Mouse (Mus musculus) c-Kit-positive CD71-positive TER-119-negative erythroid progenitor cells, embryonic 14.5 days (primary cell): ENCODE measurements around the gene Zdhhc18.
"Not testable (repeated sequence)": the region's sequence is repeated elsewhere in the genome, so short reads cannot be mapped to it uniquely, and the experiment has no call there.

Source experiments
- DNase-seq: peaks from one replicate; pipeline ENCODE4 v3.0.0-alpha.2; 2013; ENCODE audit warnings: low read depth

Gene Zdhhc18

DNA sequence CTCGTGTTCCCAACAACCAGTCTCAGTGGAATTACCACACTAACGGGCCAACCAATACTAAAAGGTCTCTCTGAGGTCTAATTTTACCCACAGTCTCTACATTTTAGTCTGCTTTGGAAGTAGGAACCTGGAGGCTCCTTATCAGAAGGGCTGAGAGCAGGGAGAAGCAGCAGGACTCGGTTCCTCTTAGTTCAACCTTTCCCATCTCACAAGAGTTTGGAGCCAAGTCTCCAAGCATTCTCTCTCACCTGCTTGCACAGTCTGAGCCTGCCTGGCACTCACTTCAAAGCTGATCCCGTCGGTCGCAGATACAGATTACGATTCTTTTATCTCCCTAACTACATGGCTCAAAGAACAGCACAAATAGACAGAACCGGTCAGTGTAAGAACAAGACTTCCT, 13.0 kb upstream of the Zdhhc18 start:
- no peak for DNase-seq

DNA sequence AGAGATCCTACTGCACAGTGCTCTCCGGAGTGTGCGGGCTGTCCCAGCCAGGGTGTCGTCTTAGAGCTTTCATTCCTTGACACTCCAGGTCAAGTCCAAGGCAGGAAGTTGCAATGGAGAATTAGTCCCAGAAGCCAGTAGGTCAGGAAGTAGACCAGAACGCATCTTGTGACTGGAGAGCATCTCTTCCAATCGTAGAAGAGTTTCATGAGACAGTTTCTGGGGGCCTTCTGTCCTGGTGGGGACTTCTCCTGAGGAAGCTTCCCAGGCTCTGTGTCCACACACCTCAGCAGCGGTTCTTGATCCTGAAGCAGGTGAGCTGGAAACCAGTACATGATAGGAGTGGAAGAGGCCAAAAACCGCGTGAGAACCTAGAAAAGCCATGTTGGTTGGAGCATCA, 12.5 kb upstream of the Zdhhc18 start:
- DNase-seq = no peak

DNA sequence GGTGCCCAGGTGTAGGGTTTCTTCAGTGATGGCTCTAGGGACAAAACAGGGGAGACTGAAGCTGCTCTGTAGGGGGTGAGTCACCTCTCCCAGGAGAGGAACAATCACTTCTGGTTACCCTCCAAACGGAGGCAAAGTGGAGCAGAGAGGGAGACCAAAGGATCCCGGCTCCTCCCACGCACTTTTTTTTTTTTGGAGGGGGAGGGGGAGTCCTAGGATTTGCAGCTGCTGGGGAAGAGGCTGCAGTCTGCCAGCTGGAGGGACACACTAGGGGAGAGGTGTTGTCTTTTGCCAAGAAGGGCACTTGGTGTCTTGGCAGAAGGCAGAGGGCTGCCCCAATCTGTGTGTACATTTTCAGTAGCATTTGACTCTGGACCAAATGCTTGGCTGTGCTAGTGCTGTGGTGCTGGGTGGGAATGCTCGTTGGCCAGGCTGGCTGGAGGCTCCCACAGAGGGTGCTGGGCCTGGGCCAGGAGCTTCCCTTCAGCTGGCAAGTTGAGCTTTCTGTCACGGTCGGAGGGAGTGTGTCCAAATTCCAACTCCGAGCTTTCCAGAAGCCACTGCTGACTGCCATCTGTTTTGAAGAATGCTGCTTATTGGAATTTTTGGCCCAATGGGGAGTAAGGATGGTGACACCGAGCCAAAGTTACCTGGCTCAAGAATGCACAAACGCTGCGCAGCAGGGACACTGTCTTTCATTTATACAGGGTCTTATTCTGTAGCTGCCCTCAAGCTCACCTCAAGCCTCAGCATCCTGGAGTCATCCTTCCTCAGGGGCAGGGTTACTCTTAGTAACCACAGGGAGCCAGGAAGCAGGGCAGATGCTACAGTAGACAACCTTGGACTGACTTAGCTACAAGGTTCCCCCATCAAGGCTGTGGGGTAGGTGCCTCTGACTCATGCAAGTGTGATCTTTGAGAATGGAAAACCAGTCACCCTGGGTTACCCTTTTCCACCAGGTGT, 10.5 kb upstream of the Zdhhc18 start:
- DNase-seq = no peak

DNA sequence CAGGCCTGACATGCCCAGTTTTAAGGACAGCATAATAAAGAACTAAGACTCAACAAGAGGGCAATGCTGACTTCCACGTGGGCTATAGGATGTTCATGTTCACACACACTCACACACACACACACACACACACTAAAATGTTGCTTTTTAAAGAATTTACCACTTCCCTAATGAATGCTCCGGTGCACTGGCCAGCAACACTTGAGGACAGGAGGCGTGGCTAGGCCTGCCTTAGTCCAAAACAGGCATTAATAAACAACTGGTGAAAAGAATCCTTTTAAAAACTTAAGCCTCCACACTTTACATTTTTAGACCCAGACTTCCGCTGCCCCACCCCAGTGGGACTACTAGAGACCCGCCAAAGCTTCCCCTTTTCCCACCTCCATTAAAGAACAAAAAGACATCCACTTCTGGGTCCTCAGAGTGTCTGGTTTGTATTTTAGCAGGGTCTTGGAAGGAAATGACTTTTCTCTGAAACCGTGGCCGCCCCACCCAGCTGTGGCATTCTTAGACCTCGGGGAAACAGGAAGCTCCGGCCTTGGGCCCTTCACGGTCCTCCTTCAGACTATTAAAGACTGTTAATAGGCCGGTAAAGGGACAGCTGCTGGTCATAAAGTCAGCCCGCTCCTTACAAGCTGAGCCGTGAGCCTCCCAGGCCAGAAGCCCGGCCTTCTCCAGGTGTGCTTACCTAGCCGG, 9.7 kb upstream of the Zdhhc18 start:
- DNase-seq = no peak

DNA sequence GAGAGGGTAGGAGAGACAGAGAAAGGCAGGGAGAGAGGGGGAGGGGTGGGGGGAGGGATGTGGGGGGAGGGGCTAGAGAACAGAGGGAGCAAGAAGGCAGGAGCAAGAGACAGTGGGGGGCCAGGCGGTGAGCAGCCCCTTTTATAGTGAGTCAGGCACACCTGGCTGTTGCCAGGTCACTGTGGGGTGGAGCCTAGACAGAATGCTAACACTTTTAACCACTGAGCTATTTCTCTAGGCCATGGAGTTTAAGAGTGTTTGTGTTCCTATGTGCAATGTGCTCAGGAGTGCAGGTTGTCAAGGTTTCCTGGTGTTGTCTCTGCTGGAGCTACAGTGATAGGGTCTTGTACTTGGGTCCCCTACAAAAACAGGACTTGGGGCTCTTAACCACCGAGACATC, 8.8 kb upstream of the Zdhhc18 start:
- no peak for DNase-seq

DNA sequence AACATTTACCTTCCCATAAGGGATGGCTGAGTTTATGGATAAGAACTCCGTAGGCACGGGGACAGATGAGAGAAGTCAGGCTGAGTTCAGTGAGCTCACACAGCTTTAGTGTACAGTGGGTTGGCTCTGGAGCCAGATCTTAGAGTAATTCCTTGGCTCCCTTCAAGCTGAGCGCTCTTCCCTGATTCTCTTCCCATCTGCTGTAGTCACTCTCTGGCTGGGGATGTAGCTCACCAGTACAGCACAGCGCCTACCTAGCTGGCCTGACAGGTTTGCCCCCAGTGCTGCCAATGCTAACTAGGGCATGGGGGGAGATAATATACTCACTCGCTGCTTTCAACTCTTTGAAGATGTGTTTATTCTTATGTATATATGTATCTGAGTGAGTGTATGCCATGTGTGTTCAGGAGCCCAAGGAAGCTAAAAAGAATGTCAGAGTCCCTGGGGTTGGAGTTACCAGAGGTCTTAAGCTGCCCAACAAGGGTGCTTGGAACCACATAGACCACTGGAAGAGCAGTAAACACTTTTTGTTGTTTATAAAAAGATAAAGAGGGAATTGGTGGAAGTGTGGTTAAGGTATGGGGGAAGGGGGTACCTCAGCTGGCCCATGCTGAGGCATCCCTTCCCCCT, 8.0 kb upstream of the Zdhhc18 start:
- DNase-seq = no peak

DNA sequence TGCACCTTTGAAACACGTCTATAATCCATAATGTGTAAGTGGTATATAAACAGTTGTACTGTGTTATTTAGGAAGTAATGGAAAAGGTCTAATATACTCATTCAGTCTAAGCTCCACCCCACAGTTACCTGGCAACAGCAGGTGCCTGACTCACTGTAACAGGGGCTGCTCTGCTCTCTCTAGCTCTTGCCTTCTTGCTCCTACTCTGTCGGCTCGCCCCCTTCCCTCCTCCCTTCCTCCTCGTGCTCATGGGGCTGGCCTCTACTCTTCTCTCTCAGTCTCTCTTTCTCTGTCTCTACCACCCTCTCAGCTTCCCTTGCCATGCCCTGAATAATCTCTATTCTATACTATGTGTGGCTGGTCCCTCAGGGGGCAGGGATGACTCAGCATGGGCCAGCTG, 7.0 kb upstream of the Zdhhc18 start:
- no peak for DNase-seq

DNA sequence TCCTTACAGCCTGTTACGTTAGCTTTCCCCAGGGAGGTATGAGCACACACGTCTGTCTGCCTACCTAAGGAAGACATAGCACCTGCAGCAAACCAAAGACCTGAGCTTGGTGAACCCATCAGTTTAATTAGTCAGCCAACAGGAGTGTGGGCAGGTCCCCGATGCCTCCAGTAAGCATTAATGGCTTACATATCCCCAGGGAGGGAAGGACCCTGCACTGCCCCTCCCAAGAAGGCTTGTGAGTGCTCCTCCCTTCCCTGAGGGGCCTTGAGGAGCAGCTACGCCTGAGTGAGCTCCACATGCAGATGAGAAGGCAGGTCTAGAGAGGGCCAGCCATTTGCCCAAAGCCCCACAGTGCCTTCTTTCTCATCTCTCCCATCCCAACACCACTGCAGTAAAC, 6.3 kb upstream of the Zdhhc18 start:
- no peak for DNase-seq

DNA sequence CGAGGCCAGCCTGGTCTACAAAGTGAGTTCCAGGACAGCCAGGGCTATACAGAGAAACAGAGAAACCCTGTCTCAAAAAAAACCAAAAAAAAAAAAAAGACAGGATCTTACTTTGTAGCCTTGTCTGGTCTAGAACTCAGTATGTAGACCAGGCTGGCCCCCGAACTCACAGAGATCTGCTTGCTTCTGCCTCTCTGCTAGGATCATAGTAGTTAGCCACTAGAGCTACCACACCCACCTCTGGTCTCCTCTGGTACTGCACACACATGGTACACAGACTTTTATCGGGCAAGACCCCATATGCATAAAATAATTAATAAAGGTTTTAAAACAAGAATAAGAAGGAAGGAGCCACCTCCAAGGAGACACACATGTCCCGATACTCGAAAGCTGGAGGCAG, 4.1 kb upstream of the Zdhhc18 start:
- DNase-seq = not testable (repeated sequence)

DNA sequence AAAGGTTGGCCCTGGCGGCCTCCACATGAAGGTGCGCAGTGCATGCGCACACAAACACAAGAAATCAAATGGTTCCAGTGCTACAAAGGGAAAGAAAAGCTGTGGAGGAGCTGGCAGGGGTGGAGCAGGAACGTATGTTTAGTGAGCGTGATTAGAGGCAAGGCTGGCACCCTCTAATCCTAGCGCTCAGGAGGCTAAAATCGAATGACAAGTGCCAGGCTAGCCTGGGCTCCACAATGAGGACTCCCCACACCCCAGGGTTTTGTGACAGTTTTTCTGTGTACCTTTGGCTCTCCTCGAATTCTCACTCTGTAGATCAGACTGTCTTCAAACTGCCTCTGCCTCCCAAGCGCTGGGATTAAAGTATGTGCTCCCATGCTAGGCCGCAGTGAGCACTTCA, 2.8 kb upstream of the Zdhhc18 start:
- no peak for DNase-seq

DNA sequence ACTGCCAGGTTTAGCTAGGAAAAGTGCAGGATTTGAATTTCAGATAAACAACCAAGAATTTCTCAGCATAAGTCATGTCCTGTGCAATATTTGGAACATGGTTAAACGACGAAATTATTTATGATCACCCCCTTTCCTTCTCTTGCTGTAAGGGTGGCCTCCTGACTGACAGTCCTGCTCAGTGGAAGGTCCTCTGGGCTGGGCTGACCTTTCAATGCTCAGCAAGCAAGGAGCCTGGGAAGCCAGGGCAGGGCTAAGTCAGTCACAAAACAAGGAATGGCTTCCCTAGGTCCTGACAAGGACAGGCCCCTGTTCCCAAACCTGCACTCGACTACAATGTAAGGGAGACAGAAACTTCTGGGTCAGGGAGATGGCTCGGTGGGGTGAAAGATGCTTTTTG, 2.0 kb upstream of the Zdhhc18 start:
- no peak for DNase-seq

DNA sequence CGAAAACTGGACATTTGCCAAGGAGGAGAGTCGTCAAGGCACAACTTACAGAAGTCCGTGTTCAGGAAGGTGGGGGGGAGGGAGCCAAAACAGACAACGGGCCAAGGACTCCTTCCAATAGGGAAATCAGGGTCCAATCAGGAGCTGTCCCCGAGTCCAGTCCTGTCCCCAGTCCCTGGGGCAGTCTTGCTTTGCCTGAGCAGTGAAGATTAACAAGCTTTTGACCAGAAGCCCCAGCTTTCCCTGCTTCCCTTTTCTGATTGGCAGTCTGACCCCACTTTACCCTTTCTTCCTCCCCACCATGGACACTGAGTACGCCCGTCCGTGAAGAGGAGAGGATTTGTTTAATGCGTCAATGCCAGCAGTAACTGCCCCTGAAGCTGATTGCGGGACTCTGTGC, 1.5 kb upstream of the Zdhhc18 start:
- no peak for DNase-seq

DNA sequence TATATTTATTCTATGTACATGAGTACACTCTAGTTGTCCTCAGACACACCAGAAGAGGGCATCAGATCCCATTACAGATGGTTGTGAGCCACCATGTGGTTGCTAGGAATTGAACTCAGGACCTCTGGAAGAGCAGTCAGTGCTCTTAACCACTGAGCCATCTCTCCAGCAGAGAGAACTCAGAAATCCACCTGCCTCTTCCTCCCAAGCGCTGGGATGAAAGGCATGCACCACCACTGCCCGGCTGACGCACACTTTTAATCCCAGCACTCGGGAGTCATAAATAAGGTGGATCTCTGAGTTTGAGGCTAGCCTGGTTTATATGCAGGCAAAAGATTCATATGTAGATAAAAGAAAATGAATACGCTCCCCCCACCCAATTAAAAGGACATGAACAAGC, 490 bp downstream of the Zdhhc18 start:
- not testable (repeated sequence) for DNase-seq

DNA sequence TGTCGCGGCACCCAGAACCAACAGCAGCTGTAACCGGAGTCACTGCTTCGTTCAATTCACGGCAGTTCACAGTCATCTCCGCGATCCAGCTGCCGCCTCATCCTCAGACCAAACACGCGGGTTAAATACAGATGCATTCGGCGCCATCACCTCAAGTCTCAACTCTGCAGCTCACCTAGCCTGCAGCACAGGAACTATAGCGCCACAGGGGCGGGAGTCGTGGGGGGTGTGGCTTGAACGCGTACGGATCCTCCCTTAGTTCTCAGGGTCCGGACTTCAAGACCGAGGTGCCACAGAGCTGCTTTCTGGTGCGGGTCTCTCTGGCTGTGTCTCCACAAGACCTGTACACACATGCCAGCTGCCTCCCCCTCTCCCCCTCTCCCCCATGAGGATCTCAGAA, 4.3 kb downstream of the Zdhhc18 start:
- DNase-seq = no peak

DNA sequence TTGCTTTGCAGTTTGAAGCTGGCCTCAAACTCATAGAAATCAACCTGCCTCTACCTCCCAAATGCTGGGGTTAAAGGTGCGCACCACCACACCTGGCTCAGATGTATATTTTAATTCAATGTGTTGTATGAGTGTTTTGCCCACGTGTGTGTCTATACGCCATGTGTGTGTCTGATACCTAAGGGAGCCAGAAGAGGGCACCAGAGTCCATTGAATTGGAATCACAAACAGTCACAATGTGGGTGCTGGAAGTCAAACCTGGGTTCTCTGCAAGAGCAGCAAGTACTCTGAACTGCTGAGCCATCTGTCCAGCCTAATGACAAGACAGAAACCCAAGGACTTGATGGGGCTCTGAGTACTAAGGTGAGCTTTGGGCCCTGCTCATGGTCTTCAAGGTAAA, 4.8 kb downstream of the Zdhhc18 start:
- no peak for DNase-seq

DNA sequence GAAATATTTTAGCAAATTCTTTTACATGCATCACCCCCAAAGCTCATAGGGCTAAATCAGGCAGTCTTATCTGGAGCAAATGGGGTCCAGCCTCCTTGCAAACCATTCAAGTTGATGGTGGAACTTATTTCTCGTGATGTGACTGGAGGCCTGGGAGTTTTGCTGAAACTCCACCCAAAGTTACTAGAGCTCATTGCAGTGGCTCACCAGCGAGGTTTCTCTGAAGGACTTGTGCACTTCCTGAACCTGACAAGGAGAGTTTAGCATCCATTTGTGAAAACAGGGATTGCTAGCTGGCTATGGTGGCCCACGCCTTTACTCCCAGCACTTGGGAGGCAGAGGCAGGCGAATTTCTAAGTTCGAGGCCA, 15.9 kb downstream of the Zdhhc18 start:
- DNase-seq = no peak

DNA sequence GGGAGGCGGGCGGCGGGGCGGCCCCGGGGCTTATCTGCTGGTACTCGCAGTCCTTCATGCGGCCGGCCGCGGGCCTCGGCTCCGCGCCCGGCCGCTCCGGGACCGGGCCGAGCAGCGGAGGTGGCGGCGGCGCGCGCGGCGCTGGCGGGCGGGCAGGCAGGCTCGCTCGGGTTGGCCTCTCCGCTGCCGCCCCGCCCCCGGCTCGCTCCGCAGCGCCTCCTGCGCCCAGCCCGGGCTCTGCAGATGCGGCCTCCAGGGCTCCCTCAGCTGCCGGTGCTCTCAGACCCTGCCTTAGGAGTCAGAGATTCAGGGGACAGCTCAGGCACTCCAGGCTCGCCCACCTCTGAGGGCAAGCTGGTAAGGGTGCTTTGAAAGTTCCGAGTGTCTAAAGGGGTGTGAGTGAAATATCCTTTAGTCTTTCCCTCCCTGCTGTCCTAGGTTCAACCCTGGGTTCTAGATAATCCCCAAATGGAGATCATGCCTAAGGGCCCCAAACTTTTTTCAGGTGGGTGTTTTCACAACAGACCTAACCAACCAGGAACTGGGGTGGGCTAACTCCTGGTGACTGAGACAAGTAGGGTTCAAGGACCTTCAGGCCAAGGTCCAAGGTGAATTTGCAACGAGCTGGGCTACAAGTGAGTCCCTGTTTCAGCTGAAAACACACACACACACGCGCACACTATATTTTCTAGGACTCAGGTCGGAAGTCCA, 16.5 kb downstream of the Zdhhc18 start:
- peak; percentile 76 for DNase-seq

DNA sequence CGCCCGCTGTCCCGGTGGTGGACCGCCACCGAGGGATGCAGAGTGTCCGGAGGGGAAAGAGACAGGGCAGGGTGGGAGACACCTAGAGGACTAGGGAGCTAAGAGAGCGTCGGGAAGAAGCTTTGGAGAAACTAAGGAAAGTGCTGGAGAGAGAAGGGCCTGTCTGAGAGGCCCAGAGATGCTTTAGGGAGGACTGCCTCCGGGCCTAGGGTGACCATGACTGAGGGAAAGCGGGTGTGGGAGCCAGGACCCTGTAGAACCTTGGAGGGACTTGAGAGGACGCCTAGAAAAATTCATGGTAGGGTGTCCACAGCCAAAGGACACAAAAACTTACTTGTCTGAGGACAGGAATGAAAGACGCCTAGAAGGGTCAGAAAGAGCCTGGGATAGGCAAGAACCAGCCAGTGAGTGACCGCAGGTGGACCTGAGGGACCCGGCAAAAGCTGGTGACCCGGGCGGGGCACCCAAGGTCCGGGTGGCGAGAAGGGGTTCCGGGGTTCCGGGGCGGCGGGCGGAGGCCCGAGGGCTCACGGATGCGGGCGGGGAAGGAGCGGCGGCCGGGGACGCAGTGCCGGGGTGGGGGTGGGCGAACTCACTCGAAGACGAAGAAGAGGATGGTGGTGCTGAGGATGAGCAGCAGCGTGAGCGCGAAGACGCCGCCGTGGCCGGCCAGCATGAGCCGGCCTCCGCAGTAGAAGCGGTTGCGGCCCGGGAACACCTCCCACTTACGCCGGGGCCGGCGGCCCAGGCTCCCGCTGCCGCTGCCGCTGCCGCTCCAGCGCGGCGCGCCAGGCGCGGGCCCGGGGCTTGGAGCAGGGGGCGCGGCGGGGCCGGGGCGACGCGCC, 17.2 kb downstream of the Zdhhc18 start:
- no peak for DNase-seq

DNA sequence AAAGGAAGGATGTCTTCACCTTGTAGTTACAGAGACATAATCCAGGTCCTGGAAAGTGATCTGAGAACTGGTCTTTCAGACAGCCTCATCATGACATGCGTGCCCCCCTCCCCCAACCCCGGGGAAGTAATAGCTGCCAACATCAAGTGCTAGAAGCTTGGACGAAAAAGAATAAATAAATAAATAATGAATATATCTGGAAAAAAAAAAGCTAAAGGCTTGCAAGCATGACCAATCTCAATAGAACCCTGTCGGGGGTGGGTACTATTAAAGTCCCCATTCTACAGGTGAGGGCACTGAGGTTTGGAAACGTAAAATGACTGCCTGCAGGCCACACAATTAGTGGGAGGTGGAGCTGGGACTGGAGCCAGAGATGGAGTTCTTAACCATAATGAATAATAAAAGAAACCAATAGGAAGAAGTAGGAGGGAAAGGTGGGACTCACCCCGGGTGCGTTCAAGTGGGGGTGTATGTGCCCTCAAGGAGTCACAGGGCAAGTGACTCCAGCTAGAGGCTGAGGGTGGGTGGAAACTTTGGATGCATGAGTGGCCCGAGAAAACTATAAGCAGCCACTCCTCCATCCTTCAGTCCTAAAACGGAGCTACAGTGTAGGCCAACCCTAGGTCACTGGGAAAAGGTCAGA, 18.1 kb downstream of the Zdhhc18 start:
- no peak for DNase-seq

DNA sequence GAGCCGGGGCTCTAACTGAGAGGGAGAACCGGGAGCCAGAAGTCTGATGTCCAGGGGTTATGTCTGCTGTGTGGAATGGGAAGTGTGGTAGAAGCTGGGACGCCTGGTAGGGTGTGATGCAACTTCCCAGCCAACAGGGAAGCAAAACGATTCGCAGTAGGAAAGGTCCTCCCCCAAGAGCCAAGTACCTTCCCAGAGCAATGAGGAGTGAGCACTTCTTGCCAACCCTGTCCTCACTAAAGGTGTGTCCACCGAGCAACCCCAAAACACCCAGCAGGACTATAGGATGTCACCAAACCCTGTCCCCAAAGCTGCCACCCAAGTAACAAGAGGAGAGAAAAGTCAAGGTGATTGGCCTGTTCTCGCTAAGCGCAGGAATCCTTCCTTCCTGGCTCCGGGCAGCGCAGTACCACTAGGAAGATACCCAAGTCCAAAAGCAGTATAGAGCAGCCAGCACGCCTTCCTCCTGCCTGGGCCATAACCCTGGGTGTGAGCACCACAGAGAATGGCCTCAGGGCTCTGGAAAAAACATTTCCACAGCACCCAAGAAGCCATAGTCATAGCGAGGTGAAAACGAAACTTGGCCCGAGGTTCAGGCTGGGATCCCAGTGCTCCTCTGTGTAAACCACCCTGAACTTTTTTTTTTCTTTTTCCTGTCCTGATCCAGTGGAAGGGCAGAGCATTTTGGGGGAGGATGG, 18.7 kb downstream of the Zdhhc18 start:
- DNase-seq = no peak
